Mouse (Mus musculus): ENCODE data around the gene Slc12a6.

Gene Slc12a6

GRCm38 (mm10) chr2:112265448-112266241 is at the start of gene Slc12a6:
Gene Slc12a6 (plus strand): TSS chr2:112265825.
- peak; percentile 90 for DNase-seq (ENCODE audit: extremely low read depth, insufficient read length, low spot score)

GRCm38 (mm10) chr2:112215977-112216376 is 49.6 kb upstream of the Slc12a6 start:
- no peak for DNase-seq (ENCODE audit: extremely low read depth, insufficient read length, low spot score)

GRCm38 (mm10) chr2:112217614-112218013 is 48.0 kb upstream of the Slc12a6 start:
- DNase-seq (ENCODE audit: extremely low read depth, insufficient read length, low spot score) = no peak

GRCm38 (mm10) chr2:112220880-112221279 is 44.7 kb upstream of the Slc12a6 start:
- no peak for DNase-seq (ENCODE audit: extremely low read depth, insufficient read length, low spot score)

- DNase-seq (ENCODE audit: extremely low read depth, insufficient read length, low spot score) = no peak
These were observed 43.0 kb upstream of the Slc12a6 start for GRCm38 (mm10) chr2:112222607-112223006.

- DNase-seq (ENCODE audit: extremely low read depth, insufficient read length, low spot score) = no peak
These were observed 41.3 kb upstream of the Slc12a6 start for GRCm38 (mm10) chr2:112224356-112224755.

GRCm38 (mm10) chr2:112232623-112233022 is 33.0 kb upstream of the Slc12a6 start:
- DNase-seq (ENCODE audit: extremely low read depth, insufficient read length, low spot score) = no peak

- no peak for DNase-seq (ENCODE audit: extremely low read depth, insufficient read length, low spot score)
These were observed 29.0 kb upstream of the Slc12a6 start for GRCm38 (mm10) chr2:112236620-112237019.

GRCm38 (mm10) chr2:112238006-112238405 is 27.6 kb upstream of the Slc12a6 start:
- no peak for DNase-seq (ENCODE audit: extremely low read depth, insufficient read length, low spot score)

GRCm38 (mm10) chr2:112239212-112239934 is 26.3 kb upstream of the Slc12a6 start, which contains the start of gene Lpcat4:
Gene Lpcat4 (plus strand): TSS chr2:112239468.
- peak; percentile 90 for DNase-seq (ENCODE audit: extremely low read depth, insufficient read length, low spot score)

GRCm38 (mm10) chr2:112239935-112240721 is 25.5 kb upstream of the Slc12a6 start:
- DNase-seq (ENCODE audit: extremely low read depth, insufficient read length, low spot score) = peak; percentile 67

GRCm38 (mm10) chr2:112241787-112242186 is 23.8 kb upstream of the Slc12a6 start:
- DNase-seq (ENCODE audit: extremely low read depth, insufficient read length, low spot score) = no peak

GRCm38 (mm10) chr2:112245307-112245706 is 20.3 kb upstream of the Slc12a6 start:
- no peak for DNase-seq (ENCODE audit: extremely low read depth, insufficient read length, low spot score)

- no peak for DNase-seq (ENCODE audit: extremely low read depth, insufficient read length, low spot score)
These were observed 19.4 kb upstream of the Slc12a6 start for GRCm38 (mm10) chr2:112246193-112246592.

- DNase-seq (ENCODE audit: extremely low read depth, insufficient read length, low spot score) = no peak
These were observed 18.3 kb upstream of the Slc12a6 start for GRCm38 (mm10) chr2:112247323-112247722.

GRCm38 (mm10) chr2:112249780-112250453 is 15.7 kb upstream of the Slc12a6 start:
- no peak for DNase-seq (ENCODE audit: extremely low read depth, insufficient read length, low spot score)

GRCm38 (mm10) chr2:112254675-112255515 is 10.7 kb upstream of the Slc12a6 start:
- peak; percentile 63 for DNase-seq (ENCODE audit: extremely low read depth, insufficient read length, low spot score)

- no peak for DNase-seq (ENCODE audit: extremely low read depth, insufficient read length, low spot score)
These were observed 6.2 kb upstream of the Slc12a6 start, which contains the start of gene Nutm1 for GRCm38 (mm10) chr2:112259241-112259962. Gene Nutm1 (minus strand): TSS chr2:112259291.

Measured in 3134 (cell line).